Mouse (Mus musculus) skeletal muscle tissue, adult 2 months (tissue): ENCODE measurements around the gene Loxl1.
A peak's percentile ranks its signal among the peaks of the same experiment; 100 is the strongest.
"Not testable (repeated sequence)": the region's sequence is repeated elsewhere in the genome, so short reads cannot be mapped to it uniquely, and the experiment has no call there.

Experiments
- DNase-seq: peaks from one replicate; pipeline ENCODE4 v3.0.0-alpha.2; 2012; ENCODE audit warnings: low read depth, low spot score

Gene Loxl1

DNA sequence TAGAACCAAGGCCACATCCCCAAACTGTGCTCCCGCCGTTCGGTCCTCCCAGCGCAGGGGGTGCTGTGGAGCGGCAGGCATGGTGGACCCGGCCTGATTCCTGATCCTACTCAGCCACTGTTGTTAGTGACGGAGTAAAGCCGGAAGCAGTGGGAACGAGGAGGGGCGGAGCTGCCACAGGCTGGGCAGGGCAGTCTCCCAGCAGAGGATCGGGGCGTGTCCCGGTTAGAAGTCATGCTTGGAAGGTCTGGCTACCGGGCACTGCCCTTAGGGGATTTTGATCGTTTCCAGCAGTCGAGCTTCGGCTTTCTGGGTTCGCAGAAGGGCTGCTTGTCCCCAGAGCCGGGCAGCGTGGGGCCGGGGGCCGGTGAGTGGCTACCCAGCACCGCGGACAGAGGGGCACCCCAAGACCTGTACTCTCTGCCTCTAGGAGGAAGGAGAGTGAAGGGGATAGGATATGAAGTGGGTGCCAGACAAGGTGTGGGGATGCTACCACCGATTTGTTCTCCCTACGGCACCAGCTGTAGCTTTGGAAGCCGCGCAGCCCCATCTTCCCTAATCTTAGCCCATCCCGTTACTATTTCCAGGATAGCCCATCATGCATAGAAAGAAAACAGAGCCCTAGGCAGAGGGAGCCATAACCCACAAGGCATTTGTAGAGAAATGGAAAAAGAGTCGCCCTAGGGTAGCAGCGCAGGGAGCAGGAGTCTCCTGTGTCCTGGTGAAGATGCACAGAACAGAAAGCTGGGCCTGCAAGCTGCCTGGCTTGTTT, 59.8 kb downstream of the Loxl1 start, which contains the start of gene Stoml1:
Gene Stoml1, plus strand, starts transcription at position 132 of the 772 bp plus-strand sequence.
- DNase-seq: peak; percentile 93

DNA sequence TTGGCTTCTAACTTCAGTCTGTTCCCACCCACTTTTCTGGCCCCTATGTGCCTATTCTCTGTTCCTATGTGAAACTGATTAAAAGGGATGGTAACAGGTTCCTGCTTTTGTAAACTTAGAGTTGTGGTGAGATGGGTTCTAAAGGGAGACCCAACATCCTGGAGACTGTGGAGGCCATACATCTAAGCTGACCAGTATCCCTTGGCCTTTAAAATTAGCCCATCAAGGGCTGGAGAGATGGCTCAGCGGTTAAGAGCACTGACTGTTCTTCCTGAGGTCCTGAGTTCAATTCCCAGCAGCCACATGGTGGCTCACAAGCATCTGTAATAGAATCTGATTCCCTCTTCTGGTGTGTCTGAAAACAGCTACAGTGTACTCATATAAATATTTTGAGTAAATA, 62.3 kb downstream of the Loxl1 start:
- DNase-seq: not testable (repeated sequence)

DNA sequence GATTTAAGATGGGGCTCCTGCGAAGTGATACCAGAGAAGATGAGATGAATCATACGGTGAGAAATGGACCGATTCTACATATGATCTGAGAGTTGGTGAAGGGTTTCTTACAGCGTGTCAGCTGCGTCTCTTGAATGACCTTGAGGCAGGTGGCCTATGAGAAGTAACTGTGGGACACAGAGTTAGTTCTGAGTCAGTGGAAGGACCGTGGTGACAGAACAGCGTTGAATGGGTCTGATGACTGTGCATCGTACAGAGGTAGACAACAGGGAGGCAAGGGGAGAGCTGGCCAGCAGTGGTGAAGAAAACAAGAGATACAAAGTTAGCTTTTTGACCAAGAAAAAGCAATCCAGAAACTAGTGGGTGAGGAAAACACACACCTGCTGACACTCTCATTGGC, 62.7 kb downstream of the Loxl1 start:
- no peak for DNase-seq

DNA sequence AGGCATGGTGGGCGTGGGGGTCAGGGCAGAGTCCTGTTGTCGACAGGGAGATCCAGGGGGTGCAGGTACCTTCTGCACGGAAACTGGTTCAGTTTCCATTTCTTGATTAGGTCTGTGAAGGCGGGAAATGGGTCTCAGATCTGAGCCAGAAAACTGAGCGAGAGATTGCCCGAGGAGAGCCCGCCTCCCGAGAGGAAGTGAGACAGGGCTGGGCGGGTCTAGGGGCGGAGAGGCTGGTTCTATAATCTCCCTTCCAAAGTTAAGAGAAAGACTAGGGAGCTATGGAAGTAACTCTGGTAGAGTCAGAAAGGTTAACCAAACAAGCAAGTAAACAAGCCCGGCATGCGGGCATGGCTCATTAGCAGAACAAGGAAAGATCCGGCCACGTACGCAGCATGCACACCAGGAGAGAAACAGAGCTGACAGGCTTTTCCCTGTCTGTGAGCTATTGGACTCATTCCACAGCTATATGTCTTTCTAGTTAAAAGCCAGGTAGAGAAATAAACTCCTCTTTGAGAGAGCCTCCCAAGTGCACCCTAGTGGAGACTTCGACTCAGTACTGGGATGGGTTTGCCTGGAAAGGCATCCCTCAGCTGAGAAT, 63.3 kb downstream of the Loxl1 start, which contains the start of gene Pml:
Gene Pml, minus strand, starts transcription at position 195 of the 601 bp plus-strand sequence.
- peak; percentile 56 for DNase-seq

DNA sequence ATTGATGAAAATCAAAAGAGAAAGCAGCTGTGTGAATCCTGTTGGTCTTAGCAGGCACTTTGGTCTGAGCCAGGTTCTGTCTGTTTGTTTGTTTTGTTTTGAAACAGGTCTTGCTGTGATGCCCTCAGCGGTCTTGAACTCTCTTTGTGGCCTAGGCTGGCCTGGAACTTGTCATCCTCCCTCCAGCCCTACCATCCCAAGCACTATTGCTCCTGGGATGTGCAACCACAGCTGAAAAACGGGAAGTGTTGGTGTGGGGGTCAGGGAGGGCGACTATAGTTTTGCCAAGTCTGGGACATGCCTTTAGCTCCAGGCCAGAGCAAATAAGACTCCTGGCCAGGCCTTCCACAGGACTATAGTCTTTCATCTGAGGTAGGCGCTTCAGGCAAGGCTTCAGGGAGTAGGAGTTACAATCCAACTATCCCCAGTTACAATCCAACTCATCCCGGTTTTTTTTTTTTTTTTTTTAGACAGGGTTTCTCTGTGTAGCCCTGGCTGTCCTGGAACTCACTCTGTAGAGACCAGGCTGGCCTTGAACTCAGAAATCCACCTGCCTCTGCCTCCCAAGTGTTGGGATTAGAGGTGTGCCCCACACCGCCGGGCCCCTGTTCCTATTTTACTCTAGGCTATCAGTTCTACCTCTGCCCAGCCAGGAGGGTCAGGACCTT, 64.1 kb downstream of the Loxl1 start:
- no peak for DNase-seq

DNA sequence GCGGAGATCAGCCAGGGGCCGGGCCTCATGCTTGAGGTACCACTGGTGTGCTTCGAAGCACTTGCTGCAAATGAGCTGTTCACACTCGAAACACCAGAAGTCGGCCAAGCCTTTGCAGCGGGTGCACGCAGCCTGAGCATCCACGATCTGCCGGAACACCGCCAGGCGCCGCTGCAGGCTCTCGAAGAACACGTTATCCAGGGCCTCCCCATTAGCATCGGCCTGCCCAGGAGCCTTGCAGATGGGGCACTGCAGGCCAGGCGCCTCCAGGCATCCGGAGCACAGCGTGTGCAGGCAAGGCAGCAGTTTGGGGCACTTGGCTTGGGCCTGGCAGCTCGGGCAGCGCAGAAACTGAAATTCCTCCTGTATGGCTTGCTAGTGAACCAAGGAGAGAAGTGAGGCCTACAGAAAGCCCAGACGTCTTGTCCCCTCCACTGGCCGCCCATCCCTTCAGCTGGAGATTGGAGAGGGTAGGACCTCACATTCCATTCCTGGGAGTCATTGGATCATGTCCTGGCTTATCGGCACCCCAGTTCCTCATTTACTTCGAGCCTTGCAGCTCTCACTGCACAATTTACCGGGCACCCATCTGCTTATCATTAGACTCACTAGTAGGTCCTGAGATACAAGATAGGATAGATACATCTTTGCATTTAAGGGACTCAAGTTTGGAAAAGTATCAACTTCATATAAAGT, 65.8 kb downstream of the Loxl1 start:
- peak; percentile 68 for DNase-seq

DNA sequence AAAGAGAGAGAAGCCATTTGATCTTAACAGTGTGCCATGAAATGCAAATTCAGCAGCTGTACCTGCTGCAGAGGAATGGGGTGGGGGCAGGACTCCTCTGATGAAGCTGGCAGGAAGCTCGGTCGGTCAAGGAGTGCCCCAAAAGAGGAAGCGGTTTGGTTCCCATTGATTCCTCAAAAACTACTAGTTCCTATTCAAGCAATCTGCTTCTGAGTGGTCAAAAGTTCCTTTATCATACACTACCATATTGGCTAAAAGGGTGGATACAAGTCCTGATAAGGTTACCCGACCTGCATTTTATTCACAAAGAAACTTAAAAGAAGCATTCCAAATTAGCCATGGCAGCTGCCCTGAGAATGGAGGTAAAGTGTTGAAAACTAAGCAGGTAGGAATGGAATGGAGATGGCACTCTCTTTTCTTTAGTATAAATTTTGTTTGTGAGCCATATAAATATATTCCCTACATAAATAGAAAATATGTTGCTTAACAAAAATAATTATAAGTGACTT, 66.8 kb downstream of the Loxl1 start:
- DNase-seq: no peak

DNA sequence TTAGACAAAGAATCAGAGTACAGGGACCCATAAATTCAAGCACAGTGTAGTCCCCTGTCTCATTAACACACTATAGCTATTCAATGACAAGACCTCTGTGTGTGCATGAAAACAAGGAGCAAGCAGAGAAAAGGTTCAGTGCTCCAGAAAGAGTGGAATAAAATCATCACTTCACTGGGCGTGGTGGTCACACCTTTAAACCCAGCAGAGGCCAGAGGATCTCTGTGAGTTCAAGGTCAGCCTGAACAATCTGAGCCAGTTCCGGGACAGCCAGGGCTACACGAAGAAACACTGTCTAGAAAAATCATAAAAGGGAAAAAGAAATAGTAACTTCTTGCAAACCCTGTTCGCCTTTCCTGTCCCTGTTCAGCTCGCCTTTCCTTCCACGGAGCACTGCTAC, 69.3 kb downstream of the Loxl1 start:
- DNase-seq: no peak

DNA sequence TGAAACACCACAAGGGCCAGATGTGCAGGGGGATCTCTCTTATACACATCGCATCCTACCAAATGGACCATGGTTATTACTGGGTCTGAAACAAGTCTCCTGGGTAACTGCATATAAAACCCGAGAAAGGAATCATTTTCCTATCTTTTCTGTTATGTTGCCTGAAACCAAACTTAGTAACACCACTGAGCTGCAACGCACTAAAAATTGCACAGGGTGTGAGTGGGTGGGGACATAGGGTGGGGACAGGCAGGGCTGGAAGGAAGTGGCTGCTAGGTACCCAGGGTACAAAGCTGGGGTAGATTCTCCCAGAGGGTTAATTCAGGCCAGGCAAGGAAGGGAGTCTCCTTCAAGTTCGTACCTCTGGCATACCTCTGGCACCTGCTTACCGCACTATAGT, 70.3 kb downstream of the Loxl1 start:
- no peak for DNase-seq

DNA sequence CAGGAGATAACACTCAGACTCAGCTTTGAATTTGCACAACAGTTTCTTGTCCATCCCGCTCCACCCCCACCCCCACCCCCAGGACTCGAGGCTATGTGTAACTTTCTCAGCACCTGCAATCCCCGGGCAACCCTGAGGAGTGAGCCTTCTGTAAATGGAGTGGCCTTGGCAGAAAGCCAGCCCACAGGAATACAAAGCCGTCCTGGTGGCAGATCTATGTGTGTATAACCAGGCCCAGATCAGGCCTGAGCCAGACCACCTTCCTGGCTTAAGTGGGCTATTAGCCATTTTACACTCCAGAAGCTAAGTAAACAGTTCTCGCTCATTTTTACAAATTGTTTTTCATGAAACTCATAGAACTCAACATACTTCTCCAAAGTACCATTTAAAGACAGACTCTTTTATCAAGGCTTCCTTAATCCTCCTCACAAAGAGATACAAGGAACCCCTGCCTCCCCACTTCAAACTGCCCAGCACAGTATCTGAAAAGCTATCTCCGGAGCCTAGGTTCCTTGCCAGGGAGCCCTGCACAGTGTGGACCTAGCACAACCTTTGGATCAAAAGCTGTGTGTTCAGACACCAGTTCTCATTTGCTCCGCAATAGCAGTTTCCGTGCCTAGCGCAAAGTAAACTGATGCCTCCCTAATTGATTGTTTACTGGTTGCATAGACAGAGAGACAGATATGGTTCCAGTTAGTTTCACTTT, 71.1 kb downstream of the Loxl1 start:
- no peak for DNase-seq
